Mouse (Mus musculus): ENCODE measurements at regions not wholly inside any gene's neighbourhood (a gene's known extent, or its start where the extent isn't known, plus 50 kb on each side); places are given as distances from the start of the nearest gene placed in this dataset.

GRCm38 (mm10) chr12:17493053-17493452 is 51.5 kb upstream of the Odc1 start:
- peaks cover 0 to 8% of the 10 kb centered on the region in 2 experiments; a peak in 2 of 4 replicates for H3K4me1 ChIP-seq (ENCODE audit: control insufficient read depth in 2 of 2, insufficient read depth in 2 of 2, low read length in 2 of 2, poor library complexity in 1 of 2)
- no peak overlapping the region for H3K27ac ChIP-seq (ENCODE audit: insufficient read depth, low read depth, low read length, poor library complexity, severe bottlenecking)
- no peak for TF ChIP-seq CHD2 (IDR thresholded peaks at IDR 0.05; ENCODE audit: low read depth, low read length)
- TF ChIP-seq ZNF384 (IDR thresholded peaks at IDR 0.05; ENCODE audit: low read depth, low read length), result no peak
- TF ChIP-seq ZC3H11A (IDR thresholded peaks at IDR 0.05; ENCODE audit: borderline replicate concordance, low read depth, low read length), result no peak
- no peak for TF ChIP-seq HCFC1 (IDR thresholded peaks at IDR 0.05; ENCODE audit: borderline replicate concordance, insufficient read depth, low read length)
- no peak for TF ChIP-seq MAFK (IDR thresholded peaks at IDR 0.05; ENCODE audit: insufficient read depth, low read depth, low read length)
- H3K9me3 ChIP-seq (ENCODE audit: control insufficient read depth, insufficient read depth, low read depth, low read length), result no peaks in the 10 kb centered on the region
- DNase-seq (ENCODE audit: low read depth, low spot score), result no peak
- no peak overlapping the region for H3K9ac ChIP-seq (ENCODE audit: insufficient read depth, low read depth, low read length, poor library complexity, severe bottlenecking)
- in situ Hi-C loops (cut with MboI; ENCODE audit: low sequenced_read_pairs in 2 of 2, unreplicated experiment in 2 of 2), result no loop called here
- H3K4me3 ChIP-seq (ENCODE audit: insufficient read depth in 1 of 2, low read depth in 1 of 2, low read length in 2 of 2, poor library complexity in 1 of 2, severe bottlenecking in 1 of 2), result no peak overlapping the region
- H3K36me3 ChIP-seq (ENCODE audit: control insufficient read depth, insufficient read depth, low read length, poor library complexity, severe bottlenecking), result no peaks in the 10 kb centered on the region

GRCm38 (mm10) chr12:17493810-17494209 is 50.8 kb upstream of the Odc1 start:
- H3K9ac ChIP-seq (ENCODE audit: insufficient read depth, low read depth, low read length, poor library complexity, severe bottlenecking), result no peak overlapping the region
- no peak overlapping the region for H3K27ac ChIP-seq (ENCODE audit: insufficient read depth, low read depth, low read length, poor library complexity, severe bottlenecking)
- no peak for DNase-seq (ENCODE audit: low read depth, low spot score)
- TF ChIP-seq ZNF384 (IDR thresholded peaks at IDR 0.05; ENCODE audit: low read depth, low read length) (no peak), ZC3H11A (IDR thresholded peaks at IDR 0.05; ENCODE audit: borderline replicate concordance, low read depth, low read length) (no peak), MAFK (IDR thresholded peaks at IDR 0.05; ENCODE audit: insufficient read depth, low read depth, low read length) (no peak), CHD2 (IDR thresholded peaks at IDR 0.05; ENCODE audit: low read depth, low read length) (no peak), HCFC1 (IDR thresholded peaks at IDR 0.05; ENCODE audit: borderline replicate concordance, insufficient read depth, low read length) (no peak)
- H3K4me3 ChIP-seq (ENCODE audit: insufficient read depth in 1 of 2, low read depth in 1 of 2, low read length in 2 of 2, poor library complexity in 1 of 2, severe bottlenecking in 1 of 2), result no peak overlapping the region
- in situ Hi-C loops (cut with MboI; ENCODE audit: low sequenced_read_pairs in 2 of 2, unreplicated experiment in 2 of 2), result no loop called here
- no peaks in the 10 kb centered on the region for H3K36me3 ChIP-seq (ENCODE audit: control insufficient read depth, insufficient read depth, low read length, poor library complexity, severe bottlenecking)
- peaks cover 0 to 8% of the 10 kb centered on the region in 2 experiments; a peak in 2 of 4 replicates for H3K4me1 ChIP-seq (ENCODE audit: control insufficient read depth in 2 of 2, insufficient read depth in 2 of 2, low read length in 2 of 2, poor library complexity in 1 of 2)
- no peaks in the 10 kb centered on the region for H3K9me3 ChIP-seq (ENCODE audit: control insufficient read depth, insufficient read depth, low read depth, low read length)
